Mouse (Mus musculus) gastrocnemius, postnatal 25 days (tissue): ENCODE measurements around the gene Ina. TPM values are rescaled to one million over a fixed set of nuclear protein-coding genes. Genes with fewer than 3 reads are reported as not detected.
A peak's percentile ranks its signal among the peaks of the same experiment; 100 is the strongest.

Experiments
- DNase-seq: peaks from one replicate; pipeline ENCODE4 v3.0.0; 2022
- total RNA-seq, 2 experiments: library from RNA; stranded (reverse); gene quantifications; 1 replicate in 1 of 2; 2 replicates in 1 of 2; pipeline ENCODE4 v1.2.3; 2021

Gene Ina
- total RNA-seq, 2 experiments from 2014 or later = not detected

- DNase-seq = no peak
Observed at GRCm38 (mm10) chr19:47053471-47053870, 39.0 kb downstream of the Ina start.

GRCm38 (mm10) chr19:47057684-47058083 is 43.2 kb downstream of the Ina start:
- DNase-seq = no peak

GRCm38 (mm10) chr19:47065860-47066259 is 51.4 kb downstream of the Ina start:
- no peak for DNase-seq

GRCm38 (mm10) chr19:47067096-47067882 is 52.8 kb downstream of the Ina start, which contains the start of gene Taf5:
Gene Taf5 (plus strand): TSS chr19:47067746.
- peak; percentile 95 for DNase-seq

- peak; percentile 85 for DNase-seq
Observed at GRCm38 (mm10) chr19:47067924-47068611, 53.6 kb downstream of the Ina start.

Other genes starting within 250 kb of the Ina start
- 10 to 100 TPM; 17.0 to 23.6 TPM for gene Nt5c2, start 455 bp downstream of the Ina start, total RNA-seq
- 1 to 10 TPM; 3.4 to 4.1 TPM for gene Pcgf6, start 36.2 kb downstream of the Ina start, total RNA-seq
- gene Taf5, start 53.0 kb downstream of the Ina start, total RNA-seq = 1 to 10 TPM; 2.3 to 3.1 TPM
- gene Usmg5, start 75.9 kb downstream of the Ina start, total RNA-seq = 1,000 to 10,000 TPM; 1,205 to 1,223 TPM
- gene Pdcd11, start 76.1 kb downstream of the Ina start, total RNA-seq = 1 to 10 TPM; 6.9 to 7.3 TPM
- gene Calhm2, start 123.6 kb downstream of the Ina start, total RNA-seq = 1 to 10 TPM; 1.9 to 2.2 TPM
- gene Calhm1, start 129.6 kb downstream of the Ina start, total RNA-seq = not detected
- not detected for gene Calhm3, start 143.1 kb downstream of the Ina start, total RNA-seq
- 100 to 1,000 TPM in 1 of 2 experiments, 10 to 100 TPM in 1; 98.2 to 105 TPM for gene Neurl1a, start 164.1 kb downstream of the Ina start, total RNA-seq